Mouse (Mus musculus) midbrain, embryonic 13.5 days (tissue): ENCODE measurements around the gene Siglec1. TPM values are rescaled to one million over a fixed set of nuclear protein-coding genes. Genes with fewer than 3 reads are reported as not detected.
"Not testable (repeated sequence)": the region's sequence is repeated elsewhere in the genome, so short reads cannot be mapped to it uniquely, and the experiment has no call there.

Experiments used
- ATAC-seq: fragments of 200-750 bp; cut with Nextera tagmentation; 2 replicates; pipeline ENCODE4 v1.8.0; 2017; ENCODE audit warnings: mild to moderate bottlenecking, moderate TSS enrichment, moderate library complexity
- H3K27ac ChIP-seq: fragments of 300-500 bp; sonication (generic); 2 replicates; pipeline ENCODE4 v1.5.1; 2015; ENCODE audit warnings: inconsistent platforms, mild to moderate bottlenecking, moderate library complexity
- H3K27me3 ChIP-seq: fragments of 300-500 bp; sonication (generic); 2 replicates; pipeline ENCODE4 v1.6.1; 2015; ENCODE audit warnings: mild to moderate bottlenecking, inconsistent platforms
- H3K36me3 ChIP-seq: fragments of 300-500 bp; sonication (generic); 2 replicates; pipeline ENCODE4 v1.6.1; 2015; ENCODE audit warnings: mild to moderate bottlenecking, inconsistent platforms
- H3K4me1 ChIP-seq: fragments of 300-500 bp; sonication (generic); replicated peaks from 2 replicates; pipeline ENCODE4 v1.6.1; 2015; ENCODE audit warnings: inconsistent platforms
- H3K4me2 ChIP-seq: fragments of 300-500 bp; sonication (generic); replicated peaks from 2 replicates; pipeline ENCODE4 v1.6.1; 2015; ENCODE audit warnings: moderate library complexity, mild to moderate bottlenecking, inconsistent platforms
- H3K4me3 ChIP-seq: fragments of 300-500 bp; sonication (generic); replicated peaks from 2 replicates; pipeline ENCODE4 v1.5.1; 2015; ENCODE audit warnings: mild to moderate bottlenecking, inconsistent platforms
- H3K9ac ChIP-seq: fragments of 300-500 bp; sonication (generic); replicated peaks from 2 replicates; pipeline ENCODE4 v1.6.1; 2015; ENCODE audit warnings: mild to moderate bottlenecking, inconsistent platforms
- H3K9me3 ChIP-seq: fragments of 300-500 bp; sonication (generic); 2 replicates; pipeline ENCODE4 v1.6.1; 2016; ENCODE audit warnings: mild to moderate bottlenecking, inconsistent platforms
- WGBS: fragments of 180-500 bp; shearing (Covaris S2); methylation state at CpG from one replicate; pipeline ENCODE4 v1.1.7; 2015; 5-methylcytosine and 5-hydroxymethylcytosine counted together
- polyA plus RNA-seq: library from polyadenylated mRNA; unstranded; fragments of >200 nt; fragmentation: Nextera tagmentation; extraction: Ambion mirVana; gene quantifications from 2 replicates; pipeline ENCODE4 v1.2.1, GENCODE M21; 2015

The Siglec1 gene
- polyA plus RNA-seq, 1 experiment from 2014 or later: 0.17 TPM

- peak; percentile 24; the same call in 1 of the 2 replicates for ATAC-seq
- Histone ChIP-seq H3K4me1 (peaks cover 15% of the 10 kb centered on the region), H3K36me3 (no peaks in the 10 kb centered on the region)
Measured at GRCm38 (mm10) chr2:131125964-131126815, 39.6 kb upstream of the Siglec1 start.

GRCm38 (mm10) chr2:131125157-131125963, 38.8 kb upstream of the Siglec1 start:
- no peaks in the 10 kb centered on the region for H3K9me3 ChIP-seq
- H3K27ac ChIP-seq: no peak overlapping the region
- 91% methylated on average over 9 of the region's 9 CpGs for WGBS
- H3K4me3 ChIP-seq: no peak overlapping the region
- ATAC-seq: no peak
- 0 out of 2 replicates have a peak, but pooled peaks cover 3% of the 10 kb centered on the region for H3K27me3 ChIP-seq
- no peak overlapping the region for H3K4me2 ChIP-seq
- no peak overlapping the region for H3K9ac ChIP-seq
- H3K36me3 ChIP-seq: no peaks in the 10 kb centered on the region
- H3K4me1 ChIP-seq: peaks cover 15% of the 10 kb centered on the region

More at GRCm38 (mm10) chr2:131125964-131126815, 39.6 kb upstream of the Siglec1 start:
- Histone ChIP-seq H3K4me3 (no peak overlapping the region), H3K4me2 (peak overlapping the region; percentile 89; the same call in 1 of the 2 replicates), H3K27ac (no peak overlapping the region), H3K9ac (no peak overlapping the region), H3K9me3 (no peaks in the 10 kb centered on the region), H3K27me3 (0 out of 2 replicates have a peak, but pooled peaks cover 3% of the 10 kb centered on the region)
- 40% methylated on average over 9 of the region's 9 CpGs for WGBS

- Histone ChIP-seq H3K9ac (no peak overlapping the region), H3K4me2 (no peak overlapping the region), H3K27ac (no peak overlapping the region), H3K27me3 (0 out of 2 replicates have a peak, but pooled peaks cover 3% of the 10 kb centered on the region), H3K9me3 (no peaks in the 10 kb centered on the region), H3K36me3 (no peaks in the 10 kb centered on the region), H3K4me3 (no peak overlapping the region), H3K4me1 (peaks cover 15% of the 10 kb centered on the region)
- no peak for ATAC-seq
- WGBS: 80% methylated on average over 3 of the region's 3 CpGs
Measured at GRCm38 (mm10) chr2:131124166-131124565, 37.6 kb upstream of the Siglec1 start.

- Histone ChIP-seq H3K4me3 (no peak overlapping the region), H3K4me1 (no peaks in the 10 kb centered on the region), H3K27me3 (no peaks in the 10 kb centered on the region), H3K36me3 (no peaks in the 10 kb centered on the region), H3K9me3 (no peaks in the 10 kb centered on the region), H3K9ac (no peak overlapping the region), H3K27ac (no peak overlapping the region), H3K4me2 (no peak overlapping the region)
- WGBS: 75% methylated on average over 2 of the region's 2 CpGs
- no peak for ATAC-seq
Measured at GRCm38 (mm10) chr2:131118968-131119574, 32.5 kb upstream of the Siglec1 start.

- no peak for ATAC-seq
- H3K4me1 ChIP-seq: no peaks in the 10 kb centered on the region
- H3K4me2 ChIP-seq: no peak overlapping the region
- H3K27ac ChIP-seq: no peak overlapping the region
- no peak overlapping the region for H3K9ac ChIP-seq
- H3K4me3 ChIP-seq: no peak overlapping the region
- no peaks in the 10 kb centered on the region for H3K9me3 ChIP-seq
- H3K27me3 ChIP-seq: no peaks in the 10 kb centered on the region
- 91% methylated on average over 5 of the region's 5 CpGs for WGBS
- H3K36me3 ChIP-seq: no peaks in the 10 kb centered on the region
Measured at GRCm38 (mm10) chr2:131105989-131106388, 19.4 kb upstream of the Siglec1 start.

GRCm38 (mm10) chr2:131105061-131105460, 18.5 kb upstream of the Siglec1 start:
- ATAC-seq, H3K4me1 ChIP-seq, H3K4me2 ChIP-seq, H3K27ac ChIP-seq, H3K27me3 ChIP-seq, H3K4me3 ChIP-seq, H3K9me3 ChIP-seq, H3K36me3 ChIP-seq, H3K9ac ChIP-seq: not testable (repeated sequence)
- 77% methylated on average over 4 of the region's 4 CpGs for WGBS

GRCm38 (mm10) chr2:131104021-131104420, 17.5 kb upstream of the Siglec1 start:
- no peak for ATAC-seq
- Histone ChIP-seq H3K4me1 (no peaks in the 10 kb centered on the region), H3K27ac (no peak overlapping the region), H3K9me3 (no peaks in the 10 kb centered on the region), H3K9ac (no peak overlapping the region), H3K4me3 (no peak overlapping the region), H3K4me2 (no peak overlapping the region), H3K27me3 (no peaks in the 10 kb centered on the region), H3K36me3 (no peaks in the 10 kb centered on the region)
- 88% methylated on average over 4 of the region's 4 CpGs for WGBS

- H3K27ac ChIP-seq: no peak overlapping the region
- no peaks in the 10 kb centered on the region for H3K36me3 ChIP-seq
- no peaks in the 10 kb centered on the region for H3K4me1 ChIP-seq
- ATAC-seq: no peak
- no peaks in the 10 kb centered on the region for H3K9me3 ChIP-seq
- H3K9ac ChIP-seq: no peak overlapping the region
- WGBS: 53% methylated on average over 3 of the region's 3 CpGs
- no peak overlapping the region for H3K4me3 ChIP-seq
- no peak overlapping the region for H3K4me2 ChIP-seq
- no peaks in the 10 kb centered on the region for H3K27me3 ChIP-seq
Measured at GRCm38 (mm10) chr2:131101530-131101929, 15.0 kb upstream of the Siglec1 start.

GRCm38 (mm10) chr2:131097087-131097486, 10.5 kb upstream of the Siglec1 start:
- H3K9ac ChIP-seq: no peak overlapping the region
- no peak overlapping the region for H3K4me3 ChIP-seq
- no peaks in the 10 kb centered on the region for H3K4me1 ChIP-seq
- no peaks in the 10 kb centered on the region for H3K27me3 ChIP-seq
- WGBS: 75% methylated on average over 4 of the region's 4 CpGs
- H3K36me3 ChIP-seq: no peaks in the 10 kb centered on the region
- H3K27ac ChIP-seq: no peak overlapping the region
- no peak overlapping the region for H3K4me2 ChIP-seq
- no peaks in the 10 kb centered on the region for H3K9me3 ChIP-seq
- no peak for ATAC-seq

GRCm38 (mm10) chr2:131096101-131096795, 9.7 kb upstream of the Siglec1 start:
- no peaks in the 10 kb centered on the region for H3K4me1 ChIP-seq
- no peak overlapping the region for H3K27ac ChIP-seq
- WGBS: 19% methylated on average over 9 of the region's 9 CpGs
- no peak for ATAC-seq
- H3K9me3 ChIP-seq: no peaks in the 10 kb centered on the region
- H3K4me3 ChIP-seq: no peak overlapping the region
- H3K36me3 ChIP-seq: no peaks in the 10 kb centered on the region
- H3K27me3 ChIP-seq: no peaks in the 10 kb centered on the region
- H3K9ac ChIP-seq: 0 out of 2 replicates have a peak overlapping the region, but pooled peaks have one; percentile 28
- H3K4me2 ChIP-seq: no peak overlapping the region

- Histone ChIP-seq H3K27ac (no peak overlapping the region), H3K27me3 (no peaks in the 10 kb centered on the region), H3K4me3 (no peak overlapping the region), H3K9ac (no peak overlapping the region), H3K4me2 (no peak overlapping the region), H3K36me3 (no peaks in the 10 kb centered on the region), H3K4me1 (no peaks in the 10 kb centered on the region), H3K9me3 (no peaks in the 10 kb centered on the region)
- 0% methylated on average over 1 of the region's 1 CpGs for WGBS
- peak; percentile 60; the same call in 1 of the 2 replicates for ATAC-seq
Measured at GRCm38 (mm10) chr2:131094823-131095222, 8.3 kb upstream of the Siglec1 start.
